Mouse (Mus musculus): ENCODE measurements around the gene Fkbp2. TPM values are rescaled to one million over a fixed set of nuclear protein-coding genes. Genes with fewer than 3 reads are reported as not detected.

Fkbp2 gene
- 96.8 TPM for polyA plus RNA-seq (2012; fragmentation: generic; extraction: Trizol)

GRCm38 (mm10) chr19:6980381-6981093 lies at the start of gene Fkbp2:
Gene Fkbp2 (minus strand): TSS chr19:6980501.
- Histone ChIP-seq H3K79me2 (ENCODE audit: control insufficient read depth, insufficient read depth) (peaks cover 44% of the 10 kb centered on the region), H3K4me3 (peak within 1 kb of the TSS; percentile 83), H3ac (ENCODE audit: control insufficient read depth, insufficient read length) (peak within 1 kb of the TSS; percentile 50), H3K4me2 (ENCODE audit: low read depth) (peak within 1 kb of the TSS; percentile 100), H3K36me3 (ENCODE audit: control insufficient read depth, insufficient read depth) (peaks cover 14% of the 10 kb centered on the region), H3K27me3 (ENCODE audit: control insufficient read depth, insufficient read depth, insufficient read length) (no peaks in the 10 kb centered on the region)
- TF ChIP-seq TCF3 (IDR thresholded peaks at IDR 0.05; ENCODE audit: insufficient read length, low read depth) (no peak), MYOD1 (IDR thresholded peaks at IDR 0.05; ENCODE audit: control insufficient read depth in 1 of 3, insufficient read length in 2 of 3, low read depth in 2 of 3) (no peak), MYOG (IDR thresholded peaks at IDR 0.05; ENCODE audit: control insufficient read depth in 1 of 3, insufficient read depth in 1 of 3, insufficient read length in 2 of 3, low read depth in 2 of 3) (no peak), E2F4 (IDR thresholded peaks at IDR 0.05; ENCODE audit: insufficient read depth) (peak; percentile 75), CEBPB (IDR thresholded peaks at IDR 0.05; ENCODE audit: insufficient read depth, poor library complexity, severe bottlenecking) (no peak), POLR2A (IDR thresholded peaks at IDR 0.05; ENCODE audit: insufficient read length, low read depth) (peak; percentile 99), TCF12 (IDR thresholded peaks at IDR 0.05; ENCODE audit: insufficient read depth, poor library complexity, severe bottlenecking) (no peak), SRF (IDR thresholded peaks at IDR 0.05; ENCODE audit: control insufficient read depth, insufficient read length, low read depth) (peak; percentile 62), POLR2AphosphoS2 (IDR thresholded peaks at IDR 0.05; ENCODE audit: insufficient read length, low read depth) (peak; percentile 99), MAX (IDR thresholded peaks at IDR 0.05; ENCODE audit: low read depth) (no peak), USF1 (IDR thresholded peaks at IDR 0.05; ENCODE audit: low read depth) (no peak), REST (IDR thresholded peaks at IDR 0.05; ENCODE audit: insufficient read depth, insufficient read length) (peak; percentile 30)

GRCm38 (mm10) chr19:7029531-7029930 lies 49.2 kb upstream of the Fkbp2 start:
- Histone ChIP-seq H3K79me2 (ENCODE audit: control insufficient read depth, insufficient read depth) (peaks cover 4% of the 10 kb centered on the region), H3K36me3 (ENCODE audit: control insufficient read depth, insufficient read depth) (peaks cover 77% of the 10 kb centered on the region), H3K4me2 (ENCODE audit: low read depth) (no peak overlapping the region), H3ac (ENCODE audit: control insufficient read depth, insufficient read length) (no peak overlapping the region), H3K4me3 (no peak overlapping the region), H3K27me3 (ENCODE audit: control insufficient read depth, insufficient read depth, insufficient read length) (no peaks in the 10 kb centered on the region)
- TF ChIP-seq REST (IDR thresholded peaks at IDR 0.05; ENCODE audit: insufficient read depth, insufficient read length) (no peak), SRF (IDR thresholded peaks at IDR 0.05; ENCODE audit: control insufficient read depth, insufficient read length, low read depth) (no peak), CEBPB (IDR thresholded peaks at IDR 0.05; ENCODE audit: insufficient read depth, poor library complexity, severe bottlenecking) (no peak), POLR2A (IDR thresholded peaks at IDR 0.05; ENCODE audit: insufficient read length, low read depth) (no peak), MAX (IDR thresholded peaks at IDR 0.05; ENCODE audit: low read depth) (no peak), MYOD1 (IDR thresholded peaks at IDR 0.05; ENCODE audit: control insufficient read depth in 1 of 3, insufficient read length in 2 of 3, low read depth in 2 of 3) (no peak), USF1 (IDR thresholded peaks at IDR 0.05; ENCODE audit: low read depth) (no peak), E2F4 (IDR thresholded peaks at IDR 0.05; ENCODE audit: insufficient read depth) (no peak)

- no peak for TF ChIP-seq USF1 (IDR thresholded peaks at IDR 0.05; ENCODE audit: low read depth)
- no peak for TF ChIP-seq MAX (IDR thresholded peaks at IDR 0.05; ENCODE audit: low read depth)
- TF ChIP-seq REST (IDR thresholded peaks at IDR 0.05; ENCODE audit: insufficient read depth, insufficient read length) = no peak
- TF ChIP-seq POLR2A (IDR thresholded peaks at IDR 0.05; ENCODE audit: insufficient read length, low read depth) = no peak
- TF ChIP-seq TCF12 (IDR thresholded peaks at IDR 0.05; ENCODE audit: insufficient read depth, poor library complexity, severe bottlenecking) = no peak
- TF ChIP-seq SRF (IDR thresholded peaks at IDR 0.05; ENCODE audit: control insufficient read depth, insufficient read length, low read depth) = no peak
- TF ChIP-seq TCF3 (IDR thresholded peaks at IDR 0.05; ENCODE audit: insufficient read length, low read depth) = no peak
- no peak for TF ChIP-seq POLR2AphosphoS2 (IDR thresholded peaks at IDR 0.05; ENCODE audit: insufficient read length, low read depth)
- no peak for TF ChIP-seq MYOD1 (IDR thresholded peaks at IDR 0.05; ENCODE audit: control insufficient read depth in 1 of 3, insufficient read length in 2 of 3, low read depth in 2 of 3)
- no peak for TF ChIP-seq CEBPB (IDR thresholded peaks at IDR 0.05; ENCODE audit: insufficient read depth, poor library complexity, severe bottlenecking)
- no peak for TF ChIP-seq E2F4 (IDR thresholded peaks at IDR 0.05; ENCODE audit: insufficient read depth)
- no peak for TF ChIP-seq MYOG (IDR thresholded peaks at IDR 0.05; ENCODE audit: control insufficient read depth in 1 of 3, insufficient read depth in 1 of 3, insufficient read length in 2 of 3, low read depth in 2 of 3)
- peaks cover 48% of the 10 kb centered on the region for H3K36me3 ChIP-seq (ENCODE audit: control insufficient read depth, insufficient read depth)
- H3K79me2 ChIP-seq (ENCODE audit: control insufficient read depth, insufficient read depth) = no peaks in the 10 kb centered on the region
- no peaks in the 10 kb centered on the region for H3K27me3 ChIP-seq (ENCODE audit: control insufficient read depth, insufficient read depth, insufficient read length)
- no peak overlapping the region for H3K4me3 ChIP-seq
- H3ac ChIP-seq (ENCODE audit: control insufficient read depth, insufficient read length) = no peak overlapping the region
- H3K4me2 ChIP-seq (ENCODE audit: low read depth) = no peak overlapping the region
Measured at GRCm38 (mm10) chr19:7020224-7020641, 39.9 kb upstream of the Fkbp2 start.

- H3K27me3 ChIP-seq (ENCODE audit: control insufficient read depth, insufficient read depth, insufficient read length) = no peaks in the 10 kb centered on the region
- H3K36me3 ChIP-seq (ENCODE audit: control insufficient read depth, insufficient read depth) = peaks cover 41% of the 10 kb centered on the region
- no peak within 1 kb of the TSS for H3K4me3 ChIP-seq
- H3K79me2 ChIP-seq (ENCODE audit: control insufficient read depth, insufficient read depth) = no peaks in the 10 kb centered on the region
- H3K4me2 ChIP-seq (ENCODE audit: low read depth) = no peak within 1 kb of the TSS
- H3ac ChIP-seq (ENCODE audit: control insufficient read depth, insufficient read length) = no peak within 1 kb of the TSS
- TF ChIP-seq MAX (IDR thresholded peaks at IDR 0.05; ENCODE audit: low read depth) (no peak), SRF (IDR thresholded peaks at IDR 0.05; ENCODE audit: control insufficient read depth, insufficient read length, low read depth) (no peak), POLR2AphosphoS2 (IDR thresholded peaks at IDR 0.05; ENCODE audit: insufficient read length, low read depth) (peak; percentile 60)
Measured at GRCm38 (mm10) chr19:7019191-7019590, 38.9 kb upstream of the Fkbp2 start, which contains the start of gene Fermt3. Gene Fermt3 (minus strand): TSS chr19:7019469.

GRCm38 (mm10) chr19:7018546-7018945 lies 38.2 kb upstream of the Fkbp2 start:
- no peak for TF ChIP-seq E2F4 (IDR thresholded peaks at IDR 0.05; ENCODE audit: insufficient read depth)
- no peak for TF ChIP-seq TCF3 (IDR thresholded peaks at IDR 0.05; ENCODE audit: insufficient read length, low read depth)
- TF ChIP-seq POLR2A (IDR thresholded peaks at IDR 0.05; ENCODE audit: insufficient read length, low read depth) = no peak
- TF ChIP-seq POLR2AphosphoS2 (IDR thresholded peaks at IDR 0.05; ENCODE audit: insufficient read length, low read depth) = no peak
- no peak for TF ChIP-seq MYOD1 (IDR thresholded peaks at IDR 0.05; ENCODE audit: control insufficient read depth in 1 of 3, insufficient read length in 2 of 3, low read depth in 2 of 3)
- no peak for TF ChIP-seq MAX (IDR thresholded peaks at IDR 0.05; ENCODE audit: low read depth)
- TF ChIP-seq USF1 (IDR thresholded peaks at IDR 0.05; ENCODE audit: low read depth) = no peak
- no peak for TF ChIP-seq TCF12 (IDR thresholded peaks at IDR 0.05; ENCODE audit: insufficient read depth, poor library complexity, severe bottlenecking)
- no peak for TF ChIP-seq MYOG (IDR thresholded peaks at IDR 0.05; ENCODE audit: control insufficient read depth in 1 of 3, insufficient read depth in 1 of 3, insufficient read length in 2 of 3, low read depth in 2 of 3)
- TF ChIP-seq SRF (IDR thresholded peaks at IDR 0.05; ENCODE audit: control insufficient read depth, insufficient read length, low read depth) = no peak
- TF ChIP-seq CEBPB (IDR thresholded peaks at IDR 0.05; ENCODE audit: insufficient read depth, poor library complexity, severe bottlenecking) = no peak
- no peak overlapping the region for H3K4me3 ChIP-seq
- H3ac ChIP-seq (ENCODE audit: control insufficient read depth, insufficient read length) = no peak overlapping the region
- no peak overlapping the region for H3K4me2 ChIP-seq (ENCODE audit: low read depth)
- H3K79me2 ChIP-seq (ENCODE audit: control insufficient read depth, insufficient read depth) = no peaks in the 10 kb centered on the region
- H3K36me3 ChIP-seq (ENCODE audit: control insufficient read depth, insufficient read depth) = peaks cover 37% of the 10 kb centered on the region
- no peaks in the 10 kb centered on the region for H3K27me3 ChIP-seq (ENCODE audit: control insufficient read depth, insufficient read depth, insufficient read length)

All from myocyte (in vitro differentiated cells).